Mouse (Mus musculus) kidney, postnatal 0 days (tissue): ENCODE data around the gene Camk2d. TPM values are rescaled to one million over a fixed set of nuclear protein-coding genes. Genes with fewer than 3 reads are reported as not detected.

Experiments
- ATAC-seq: fragments of 200-750 bp; cut with Nextera tagmentation; replicated peaks from 2 replicates; pipeline ENCODE4 v1.8.0; 2017; ENCODE audit warnings: low read depth, moderate number of reproducible peaks, moderate TSS enrichment, moderate library complexity; ENCODE audit not compliant: low FRiP score
- DNase-seq: peaks from one replicate; pipeline ENCODE4 v3.0.0-alpha.2; 2016; ENCODE audit warnings: low spot score
- H3K27ac ChIP-seq: fragments of 300-500 bp; sonication (generic); 2 replicates; pipeline ENCODE4 v1.5.1; 2014; ENCODE audit warnings: mild to moderate bottlenecking
- H3K27me3 ChIP-seq: fragments of 300-500 bp; sonication (generic); 2 replicates; pipeline ENCODE4 v1.6.1; 2014; ENCODE audit warnings: low read length, mixed read lengths; ENCODE audit not compliant: insufficient read depth
- H3K36me3 ChIP-seq: fragments of 300-500 bp; sonication (generic); 2 replicates; pipeline ENCODE4 v1.6.1; 2014; ENCODE audit warnings: low read length, mixed read lengths; ENCODE audit not compliant: insufficient read depth
- H3K4me1 ChIP-seq: fragments of 300-500 bp; sonication (generic); replicated peaks from 2 replicates; pipeline ENCODE4 v1.6.1; 2014; ENCODE audit warnings: antibody characterized with exemption, low read length, mixed read lengths; ENCODE audit not compliant: insufficient read depth
- H3K4me2 ChIP-seq: fragments of 300-500 bp; sonication (generic); 2 replicates; pipeline ENCODE4 v1.6.1; 2014; ENCODE audit warnings: mild to moderate bottlenecking, low read length, moderate library complexity, mixed read lengths
- H3K4me3 ChIP-seq: fragments of 300-500 bp; sonication (generic); replicated peaks from 2 replicates; pipeline ENCODE4 v1.5.1; 2014; ENCODE audit warnings: low read depth, low read length
- H3K9ac ChIP-seq: fragments of 300-500 bp; sonication (generic); 2 replicates; pipeline ENCODE4 v1.6.1; 2014; ENCODE audit warnings: low read depth, low read length
- H3K9me3 ChIP-seq: fragments of 300-500 bp; sonication (generic); replicated peaks from 2 replicates; pipeline ENCODE4 v1.6.1; 2016; ENCODE audit warnings: low read length, inconsistent platforms, mixed read lengths
- CTCF ChIP-seq: IDR thresholded peaks from 2 replicates; pipeline ENCODE4 v1.5.1; 2016; ENCODE audit warnings: antibody characterized with exemption, low read depth, mild to moderate bottlenecking, moderate library complexity
- WGBS: fragments of 180-500 bp; shearing (Covaris S2); extraction: QIAGEN DNeasy Blood & Tissue Kit; methylation state at CpG from one replicate; pipeline ENCODE4 v1.1.7; 2014; 5-methylcytosine and 5-hydroxymethylcytosine counted together
- polyA plus RNA-seq: library from polyadenylated mRNA; unstranded; fragments of >200 nt; fragmentation: Nextera tagmentation; extraction: Ambion mirVana; gene quantifications from 2 replicates; pipeline ENCODE4 v1.2.1, GENCODE M21; 2015

Camk2d gene
- polyA plus RNA-seq, 1 experiment from 2014 or later = 28.3 TPM

- H3K4me3 ChIP-seq = no peak overlapping the region
- H3K27ac ChIP-seq = no peak overlapping the region
- no peaks in the 10 kb centered on the region for H3K9me3 ChIP-seq
- WGBS = 66% methylated on average over 5 of the region's 5 CpGs
- ATAC-seq (no peak), DNase-seq (no peak)
- no peaks in the 10 kb centered on the region for H3K27me3 ChIP-seq
- no peak overlapping the region for H3K4me2 ChIP-seq
- no peak for TF ChIP-seq CTCF
- H3K9ac ChIP-seq = no peak overlapping the region
- 0 out of 2 replicates have a peak, but pooled peaks cover 2% of the 10 kb centered on the region for H3K4me1 ChIP-seq
- H3K36me3 ChIP-seq = no peaks in the 10 kb centered on the region
Measured at GRCm38 (mm10) chr3:126609310-126609709, 13.2 kb downstream of the Camk2d start.

DNA sequence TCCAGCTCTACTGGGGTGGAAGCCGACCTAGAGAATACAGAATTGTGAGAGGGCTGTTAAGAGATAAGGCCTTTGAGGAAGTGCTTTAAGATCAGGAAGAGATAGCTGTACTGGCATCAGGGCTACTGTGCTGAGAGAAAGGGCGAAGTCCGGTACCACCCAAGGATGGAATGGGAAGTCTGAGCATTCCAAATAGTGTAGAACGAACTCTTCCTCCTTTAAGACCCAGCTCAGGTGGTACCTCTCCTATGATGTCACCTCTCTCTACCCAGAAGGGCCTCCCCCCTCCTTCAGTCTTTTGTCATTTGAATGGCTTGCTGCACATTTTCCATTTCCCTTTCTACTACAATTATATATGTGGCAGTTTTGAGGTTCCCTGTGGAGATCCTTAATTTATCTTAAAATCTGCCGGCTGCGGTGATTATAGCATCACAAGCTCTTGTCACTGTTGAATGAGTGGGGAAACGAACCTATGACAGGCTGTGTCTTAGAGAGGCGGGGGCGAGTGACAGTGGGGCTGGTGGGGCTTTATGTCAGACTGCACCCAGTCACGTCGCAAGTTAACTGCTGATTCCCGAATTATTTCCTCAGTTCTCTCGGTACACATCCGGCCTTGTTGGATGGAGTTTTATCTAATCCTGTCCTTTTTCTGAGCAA, 13.8 kb downstream of the Camk2d start:
- H3K9ac ChIP-seq = no peak overlapping the region
- DNase-seq = peak; percentile 35
- H3K27me3 ChIP-seq = no peaks in the 10 kb centered on the region
- H3K4me3 ChIP-seq = no peak overlapping the region
- 68% methylated on average over 14 of the region's 14 CpGs for WGBS
- H3K4me1 ChIP-seq = 0 out of 2 replicates have a peak, but pooled peaks cover 2% of the 10 kb centered on the region
- H3K27ac ChIP-seq = no peak overlapping the region
- ATAC-seq = peak; percentile 57; the same call in 1 of the 2 replicates
- H3K4me2 ChIP-seq = no peak overlapping the region; the same call in 1 of the 2 replicates
- H3K36me3 ChIP-seq = no peaks in the 10 kb centered on the region
- no peak for TF ChIP-seq CTCF
- H3K9me3 ChIP-seq = no peaks in the 10 kb centered on the region

DNA sequence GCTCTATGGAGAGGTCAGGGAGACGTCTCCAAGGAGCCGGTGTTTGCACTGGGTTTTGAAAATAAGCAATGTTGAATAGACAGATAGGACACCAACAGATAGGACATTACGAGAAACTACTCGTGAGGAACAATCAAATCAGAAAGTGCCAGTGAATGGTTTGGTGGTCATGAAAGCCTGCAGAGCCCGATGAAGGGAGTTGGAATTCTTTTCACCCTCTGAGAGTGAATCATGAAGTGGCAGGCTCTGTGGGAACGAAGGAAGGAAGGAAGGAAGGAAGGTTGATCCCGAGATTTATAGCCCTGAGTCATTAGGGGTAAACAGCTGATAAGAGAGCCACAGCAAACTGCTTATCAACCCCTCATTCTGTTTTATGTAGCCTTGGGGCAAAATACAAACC, 15.5 kb downstream of the Camk2d start:
- no peak for ATAC-seq
- DNase-seq = peak; percentile 31
- peak overlapping the region; percentile 2; the same call in 1 of the 2 replicates for H3K4me2 ChIP-seq
- no peaks in the 10 kb centered on the region for H3K36me3 ChIP-seq
- TF ChIP-seq CTCF = no peak
- H3K27me3 ChIP-seq = no peaks in the 10 kb centered on the region
- H3K4me3 ChIP-seq = no peak overlapping the region
- WGBS = 18% methylated on average over 7 of the region's 7 CpGs
- H3K27ac ChIP-seq = no peak overlapping the region
- 0 out of 2 replicates have a peak, but pooled peaks cover 2% of the 10 kb centered on the region for H3K4me1 ChIP-seq
- H3K9ac ChIP-seq = no peak overlapping the region
- no peaks in the 10 kb centered on the region for H3K9me3 ChIP-seq

GRCm38 (mm10) chr3:126612748-126613509, 16.8 kb downstream of the Camk2d start:
- H3K4me2 ChIP-seq = no peak overlapping the region
- no peaks in the 10 kb centered on the region for H3K27me3 ChIP-seq
- TF ChIP-seq CTCF = no peak
- no peaks in the 10 kb centered on the region for H3K9me3 ChIP-seq
- 0 out of 2 replicates have a peak, but pooled peaks cover 2% of the 10 kb centered on the region for H3K4me1 ChIP-seq
- H3K27ac ChIP-seq = no peak overlapping the region
- H3K36me3 ChIP-seq = no peaks in the 10 kb centered on the region
- ATAC-seq = no peak
- no peak for DNase-seq
- 82% methylated on average over 4 of the region's 4 CpGs for WGBS
- no peak overlapping the region for H3K4me3 ChIP-seq
- H3K9ac ChIP-seq = no peak overlapping the region

DNA sequence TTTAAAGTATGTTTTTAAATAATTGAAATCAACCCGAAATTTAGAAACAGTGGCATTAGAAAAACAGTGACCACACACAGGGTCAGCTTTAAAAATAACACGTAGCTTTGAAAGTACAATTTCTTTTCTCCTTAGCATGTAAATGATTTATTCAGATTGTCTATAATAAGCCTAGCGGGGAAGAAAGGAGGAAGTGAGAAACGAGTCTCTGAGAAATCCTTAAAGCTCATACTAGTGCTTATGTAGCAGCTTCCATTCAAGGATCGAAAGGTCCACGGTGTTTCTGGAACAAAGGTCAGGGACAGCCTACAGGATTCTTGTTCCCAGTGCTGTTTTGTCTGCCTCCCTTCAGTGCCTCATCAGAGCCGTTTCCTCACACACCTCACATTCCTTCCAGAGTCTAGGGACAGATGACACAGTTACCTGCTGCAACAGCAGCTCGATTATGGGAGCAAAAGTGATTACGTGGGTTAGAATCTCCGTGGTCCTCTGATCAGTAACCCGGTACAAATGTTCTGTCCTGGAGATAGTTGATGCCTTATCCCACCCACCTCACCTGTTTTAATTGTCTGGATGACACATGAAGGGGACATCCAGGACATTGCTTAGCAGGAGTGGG, 17.5 kb downstream of the Camk2d start:
- no peak for TF ChIP-seq CTCF
- H3K4me2 ChIP-seq = no peak overlapping the region
- H3K36me3 ChIP-seq = no peaks in the 10 kb centered on the region
- H3K9ac ChIP-seq = no peak overlapping the region
- DNase-seq = no peak
- 0 out of 2 replicates have a peak, but pooled peaks cover 2% of the 10 kb centered on the region for H3K4me1 ChIP-seq
- no peaks in the 10 kb centered on the region for H3K9me3 ChIP-seq
- H3K27ac ChIP-seq = no peak overlapping the region
- no peaks in the 10 kb centered on the region for H3K27me3 ChIP-seq
- 0 out of 2 replicates have a peak, but pooled peaks have one; percentile 64 for ATAC-seq
- WGBS = 49% methylated on average over 11 of the region's 11 CpGs
- H3K4me3 ChIP-seq = no peak overlapping the region

- no peak for TF ChIP-seq CTCF
Measured at GRCm38 (mm10) chr3:126615306-126615705, 19.2 kb downstream of the Camk2d start.

More at GRCm38 (mm10) chr3:126615306-126615705, 19.2 kb downstream of the Camk2d start:
- Histone ChIP-seq H3K4me3 (no peak overlapping the region), H3K9me3 (no peaks in the 10 kb centered on the region), H3K9ac (no peak overlapping the region), H3K4me2 (peak overlapping the region; percentile 11; the same call in 1 of the 2 replicates), H3K27ac (no peak overlapping the region), H3K36me3 (no peaks in the 10 kb centered on the region), H3K4me1 (0 out of 2 replicates have a peak, but pooled peaks cover 2% of the 10 kb centered on the region), H3K27me3 (no peaks in the 10 kb centered on the region)
- DNase-seq (peak; percentile 40), ATAC-seq (no peak)
- 34% methylated on average over 6 of the region's 6 CpGs for WGBS
